Mouse (Mus musculus) liver, adult (tissue): ENCODE data around the gene Mical3.

ENCODE experiments used
- GATA4 ChIP-seq: IDR thresholded peaks from 2 replicates; pipeline ENCODE4 v1.6.1; 2014; ENCODE audit warnings: mild to moderate bottlenecking, low read length; ENCODE audit not compliant: insufficient replicate concordance

The Mical3 gene

GRCm38 (mm10) chr6:120886696-120887095 lies 244.1 kb downstream of the Mical3 start:
- no peak for TF ChIP-seq GATA4

- no peak for TF ChIP-seq GATA4
These were observed 246.4 kb downstream of the Mical3 start for GRCm38 (mm10) chr6:120884436-120884835.
